Mouse (Mus musculus): ENCODE data around the gene Crebrf.

The Crebrf gene

DNA sequence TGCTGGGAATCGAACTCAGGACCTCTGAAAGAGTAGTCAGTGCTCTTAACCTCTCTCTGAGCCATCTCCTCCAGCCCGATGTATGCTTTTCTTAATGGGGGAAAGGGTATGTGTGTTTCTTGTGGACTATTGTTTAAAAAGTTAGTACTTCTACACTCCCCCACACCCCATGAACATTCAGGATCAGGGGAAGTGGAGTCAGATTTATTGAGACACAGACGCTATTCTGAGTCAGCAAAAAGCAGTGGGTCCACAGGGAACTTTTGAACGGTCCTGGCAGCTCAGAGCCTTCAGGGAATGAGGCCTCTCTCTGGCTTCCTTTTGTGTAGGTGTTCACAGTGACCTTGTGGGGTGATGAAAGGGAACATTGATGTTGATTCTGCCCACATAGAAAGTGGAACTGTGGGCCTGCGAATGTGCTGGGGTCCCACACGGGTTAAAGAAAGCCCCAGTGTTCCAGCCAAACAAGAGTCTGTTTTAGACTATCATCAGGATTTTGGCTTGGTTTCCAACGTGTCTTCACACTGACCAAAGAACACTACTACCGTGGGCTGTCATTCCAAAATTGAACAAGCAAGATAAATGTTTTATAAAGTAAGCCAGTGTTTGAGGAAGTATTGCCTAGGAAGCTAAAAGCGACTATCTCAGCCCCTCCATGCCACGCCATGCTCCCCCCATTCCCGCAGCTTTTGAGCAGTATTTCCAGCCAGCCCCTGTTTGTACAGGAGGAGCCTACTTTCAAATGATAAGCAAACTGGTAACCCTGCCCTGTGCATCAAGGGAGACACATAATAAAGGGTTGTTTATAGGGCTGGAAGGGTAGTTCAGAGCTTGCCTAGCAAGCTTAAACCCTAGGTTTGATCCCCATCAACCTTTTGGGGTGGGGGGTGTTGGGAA is 9.7 kb upstream of the Crebrf start:
- in situ Hi-C loops (cut with MseI, MboI) = no loop called here

DNA sequence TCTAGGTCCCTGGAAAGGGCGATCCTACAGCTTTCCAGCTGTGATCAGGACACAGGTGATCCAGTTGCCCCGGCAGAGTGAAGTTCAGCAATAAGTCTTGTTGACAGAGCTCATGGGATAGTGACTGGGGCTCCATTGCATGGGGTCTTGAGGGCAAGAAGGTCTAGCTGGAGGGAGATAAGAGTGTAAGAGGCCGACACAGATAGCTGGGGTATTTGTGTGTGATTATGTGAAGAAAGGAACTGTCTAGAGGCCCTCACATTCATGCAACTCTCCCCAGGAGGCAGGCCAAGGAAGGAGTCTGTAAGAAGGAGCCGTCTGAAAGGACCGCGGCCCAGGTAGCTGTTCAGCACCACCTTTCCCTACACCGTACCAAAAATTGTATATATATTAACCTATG is 8.4 kb upstream of the Crebrf start:
- in situ Hi-C loops (cut with MseI, MboI) = no loop called here

DNA sequence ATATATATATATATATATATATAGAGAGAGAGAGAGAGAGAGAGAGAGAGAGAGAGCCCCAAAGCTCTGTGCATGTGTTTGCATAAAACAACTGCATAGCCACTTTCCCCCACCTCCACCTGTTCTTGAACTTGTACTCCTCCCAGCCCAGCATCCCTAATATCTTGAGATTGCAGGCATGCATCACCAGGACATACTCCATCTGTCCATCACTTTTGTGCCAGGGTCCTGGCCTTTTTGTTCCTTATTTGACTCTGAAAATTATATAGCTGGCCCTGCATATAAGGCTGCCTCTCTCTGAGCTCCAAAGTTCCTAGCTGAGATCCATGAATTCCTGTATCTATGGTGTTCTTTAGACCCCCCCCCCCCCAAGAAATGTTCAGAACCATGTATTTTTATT is 7.0 kb upstream of the Crebrf start:
- in situ Hi-C loops (cut with MseI, MboI) = no loop called here

DNA sequence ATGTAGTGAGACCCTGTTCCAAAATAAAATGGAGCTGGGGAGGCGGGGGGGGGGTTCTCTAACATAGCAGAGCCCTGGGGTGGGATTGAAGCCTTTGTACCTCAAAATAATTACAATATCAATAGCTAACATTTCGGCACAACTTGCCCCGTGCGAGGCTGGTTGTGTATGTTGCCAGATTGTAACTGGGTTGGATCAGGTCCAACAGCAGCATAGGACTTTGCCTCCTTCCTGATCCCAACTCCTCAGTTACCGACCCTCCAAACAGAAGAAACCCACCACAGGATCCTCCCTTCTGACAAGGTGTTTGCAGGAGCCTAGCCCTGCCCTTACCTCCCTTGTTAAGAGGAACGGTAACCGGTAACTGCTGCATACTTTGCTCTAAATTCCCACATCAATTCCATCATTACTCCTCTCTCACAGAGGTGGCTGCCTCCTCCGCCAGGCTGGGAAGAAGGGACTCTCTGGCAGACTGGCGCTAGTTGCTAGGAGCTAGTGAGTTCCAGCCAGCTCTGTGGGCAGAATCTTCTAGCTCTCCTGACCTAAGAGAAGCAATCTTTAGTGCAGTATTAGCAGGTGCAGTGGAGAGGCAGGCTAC is 6.4 kb upstream of the Crebrf start:
- in situ Hi-C loops (cut with MseI, MboI) = no loop called here

DNA sequence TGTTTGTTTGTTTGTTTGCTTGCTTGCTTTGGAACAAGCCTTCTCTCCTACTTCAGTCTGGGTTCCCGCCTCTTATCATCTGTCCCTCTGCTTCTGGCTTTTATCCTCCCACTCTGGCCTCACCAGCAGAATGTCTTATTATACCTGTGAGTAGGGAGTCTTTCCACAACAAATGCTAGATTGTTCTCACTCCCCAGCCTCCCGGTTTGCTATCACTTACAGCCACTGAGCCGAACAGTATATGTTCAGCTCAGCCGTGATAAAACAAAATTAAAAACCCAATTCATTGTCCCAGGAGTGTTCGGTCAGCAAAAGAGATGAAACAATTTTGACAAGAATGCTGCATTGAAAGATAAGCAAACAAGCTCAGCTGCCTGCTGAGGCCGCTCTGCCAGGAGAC is 5.4 kb upstream of the Crebrf start:
- in situ Hi-C loops (cut with MseI, MboI) = no loop called here

DNA sequence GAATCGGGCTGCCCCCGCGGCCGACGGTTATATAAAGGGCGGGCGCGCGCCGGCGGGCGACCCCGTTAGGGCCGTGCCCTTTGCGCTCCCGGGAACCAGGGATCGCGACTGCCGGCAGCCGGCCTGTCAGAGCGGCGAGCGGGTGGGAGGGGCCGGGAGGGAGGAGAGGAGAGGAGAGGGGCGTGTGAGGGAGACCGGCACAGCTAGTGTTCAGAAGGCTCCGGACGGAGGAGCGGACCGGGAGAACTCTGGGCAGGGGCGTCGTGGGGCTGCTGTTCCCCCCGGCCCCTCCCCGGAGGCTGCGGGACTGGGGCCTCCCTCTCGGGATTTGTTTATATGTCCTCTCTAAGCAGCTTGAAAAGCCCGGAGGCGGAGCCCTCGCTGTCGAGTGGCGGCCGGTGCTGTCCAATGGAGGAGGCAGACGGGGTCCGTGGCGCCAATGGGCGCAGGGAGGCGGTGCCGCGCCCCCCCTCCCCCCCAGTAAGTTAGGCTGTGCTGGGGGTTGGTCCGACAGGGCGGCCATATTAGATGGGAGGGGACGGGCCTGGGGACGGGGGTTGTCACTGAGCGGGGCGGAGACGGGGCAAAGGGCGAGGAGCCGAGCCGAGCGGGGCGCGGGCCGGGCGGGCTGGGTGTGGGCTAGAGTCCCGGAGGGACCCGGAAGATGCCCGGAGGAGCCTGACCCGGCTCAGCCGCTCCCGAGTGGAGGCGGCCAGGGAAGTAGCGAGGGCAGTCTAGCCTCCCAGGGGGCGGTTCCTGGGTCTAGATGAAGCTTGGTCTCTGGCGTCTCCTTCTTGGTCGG is 667 bp downstream of the Crebrf start:
- in situ Hi-C loops (cut with MseI, MboI) = no loop called here

DNA sequence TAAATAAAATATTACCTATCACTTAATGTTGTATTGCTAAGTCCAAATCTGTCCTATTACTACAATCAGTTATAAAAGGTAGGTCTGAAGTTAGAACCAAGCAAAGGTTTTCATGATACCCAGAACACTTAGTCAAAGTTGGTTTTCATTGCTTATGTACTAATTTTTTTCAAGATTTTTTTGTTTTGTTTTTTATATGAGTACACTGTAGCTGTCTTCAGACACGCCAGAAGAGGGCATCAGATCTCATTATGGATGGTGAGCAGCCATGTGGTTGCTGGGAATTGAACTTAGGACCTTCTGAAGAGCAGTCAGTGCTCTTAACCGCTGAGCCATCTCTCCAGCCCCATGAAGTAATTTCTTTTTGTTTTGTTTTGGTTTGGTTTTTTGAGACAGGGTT is 2.4 kb downstream of the Crebrf start:
- in situ Hi-C loops (cut with MseI, MboI) = no loop called here

DNA sequence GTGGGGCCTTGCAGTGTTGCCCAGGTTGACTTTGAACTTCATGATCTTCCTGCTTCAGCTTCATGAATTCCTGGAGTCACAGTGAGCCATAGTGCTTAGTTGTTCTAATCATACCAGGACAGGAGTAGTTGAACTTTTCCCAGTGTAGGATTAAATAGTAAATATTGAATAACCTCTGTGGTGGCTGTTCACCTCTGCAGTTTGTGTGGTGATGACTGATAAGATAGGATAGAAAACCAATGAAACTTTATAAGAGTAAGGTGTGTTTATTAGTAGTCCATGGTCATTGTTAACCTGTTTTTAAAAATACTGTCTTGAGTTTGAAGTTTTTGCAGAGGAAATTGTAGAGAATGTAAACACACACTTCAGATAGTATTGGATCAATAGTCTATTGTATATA is 4.0 kb downstream of the Crebrf start:
- in situ Hi-C loops (cut with MseI, MboI) = no loop called here

DNA sequence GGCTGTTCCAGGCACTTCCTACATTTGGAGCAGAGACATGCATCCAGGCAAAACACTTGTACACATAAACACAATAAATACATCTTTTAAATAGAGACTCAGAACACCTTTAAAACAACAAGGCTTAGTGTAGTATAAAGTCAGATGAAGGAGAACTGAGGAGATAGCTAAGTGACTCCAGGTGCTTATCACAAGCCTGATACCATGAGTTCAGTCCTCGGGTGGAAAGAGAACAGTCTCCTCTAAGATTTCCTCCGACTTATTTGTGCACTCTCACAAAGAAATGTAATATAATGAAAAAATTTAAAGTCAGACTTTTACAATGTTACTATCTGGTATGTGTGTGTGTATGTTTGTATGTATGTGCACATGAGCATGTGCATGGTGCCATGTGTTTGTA is 6.4 kb downstream of the Crebrf start:
- in situ Hi-C loops (cut with MseI, MboI) = loop anchor here in 1 of 2 experiments (10.0 kb wide), 1 partner anchor 163 kb away; no protein-coding TSS in a partner anchor

DNA sequence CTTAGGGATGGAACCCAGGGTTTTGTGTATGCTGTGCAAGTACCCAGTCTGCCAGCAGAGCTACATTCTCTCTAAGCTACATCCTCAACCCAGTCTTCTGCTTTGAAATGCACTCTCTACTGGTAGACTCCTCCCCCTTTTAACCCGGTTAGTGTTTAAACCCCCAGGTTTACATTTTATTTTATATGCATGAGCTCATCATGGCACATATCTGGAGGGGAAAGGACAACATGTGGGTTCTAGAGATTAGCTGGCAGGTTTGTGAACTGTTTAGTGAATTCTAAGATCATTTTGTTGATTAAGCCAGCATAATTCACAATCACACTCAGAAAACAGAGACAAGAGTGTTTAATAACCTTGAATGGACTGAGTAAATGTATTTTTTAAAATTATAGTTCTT is 9.3 kb downstream of the Crebrf start:
- in situ Hi-C loops (cut with MseI, MboI) = loop anchor here in 1 of 2 experiments (10.0 kb wide), 1 partner anchor 160 kb away; no protein-coding TSS in a partner anchor

DNA sequence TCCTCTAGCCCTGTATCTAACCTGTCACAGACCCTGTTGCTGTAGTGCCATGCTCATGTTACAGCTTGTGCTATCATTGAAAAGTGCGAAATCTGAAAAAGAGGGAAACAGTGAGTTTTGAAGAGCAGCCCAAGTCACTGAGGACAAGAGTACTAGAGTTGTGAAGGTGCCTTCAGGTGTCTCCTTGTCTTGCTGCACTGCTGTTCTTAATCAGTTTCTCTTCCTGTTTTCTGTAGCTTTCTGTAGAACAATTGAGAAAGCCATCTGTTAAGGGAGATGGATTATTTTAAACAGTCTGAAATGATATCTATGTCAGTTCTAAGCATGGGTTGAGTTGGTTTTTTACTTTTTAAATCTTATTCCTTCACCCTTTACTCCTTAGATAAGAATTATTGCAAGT is 11.2 kb downstream of the Crebrf start:
- in situ Hi-C loops (cut with MseI, MboI) = loop anchor here in 1 of 2 experiments (10.0 kb wide), 1 partner anchor 158 kb away; no protein-coding TSS in a partner anchor

DNA sequence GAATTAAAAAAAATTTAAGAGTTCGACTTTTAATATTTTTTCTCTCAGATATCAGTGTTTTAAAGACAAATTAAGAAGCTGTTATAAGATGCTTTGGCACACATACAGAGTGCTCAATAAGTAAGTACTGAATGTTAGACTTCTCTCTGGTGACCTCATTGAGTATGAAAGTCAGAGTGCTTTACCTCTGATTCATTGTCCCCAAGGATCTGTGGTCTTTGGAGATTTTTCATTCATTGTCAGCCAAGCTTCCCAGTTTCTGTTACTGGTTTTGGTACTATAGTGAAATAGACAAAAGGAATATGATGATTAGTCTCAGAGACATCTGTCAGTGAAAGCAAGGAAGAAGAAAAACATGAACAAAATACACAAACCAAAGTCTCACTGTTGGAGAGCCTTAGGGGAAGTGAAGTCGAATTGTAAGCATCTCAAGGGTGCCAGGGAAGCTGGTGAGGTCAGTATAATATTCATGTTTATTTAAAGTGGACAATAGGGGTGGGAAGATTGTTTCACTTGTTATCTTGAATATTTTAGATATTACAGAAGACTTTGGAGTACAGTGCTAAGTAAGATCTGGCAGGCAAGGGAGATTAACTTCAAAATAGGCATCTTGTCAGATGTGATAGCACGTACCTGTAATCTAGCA is 11.8 kb downstream of the Crebrf start:
- in situ Hi-C loops (cut with MseI, MboI) = loop anchor here in 1 of 2 experiments (10.0 kb wide), 1 partner anchor 158 kb away; no protein-coding TSS in a partner anchor

DNA sequence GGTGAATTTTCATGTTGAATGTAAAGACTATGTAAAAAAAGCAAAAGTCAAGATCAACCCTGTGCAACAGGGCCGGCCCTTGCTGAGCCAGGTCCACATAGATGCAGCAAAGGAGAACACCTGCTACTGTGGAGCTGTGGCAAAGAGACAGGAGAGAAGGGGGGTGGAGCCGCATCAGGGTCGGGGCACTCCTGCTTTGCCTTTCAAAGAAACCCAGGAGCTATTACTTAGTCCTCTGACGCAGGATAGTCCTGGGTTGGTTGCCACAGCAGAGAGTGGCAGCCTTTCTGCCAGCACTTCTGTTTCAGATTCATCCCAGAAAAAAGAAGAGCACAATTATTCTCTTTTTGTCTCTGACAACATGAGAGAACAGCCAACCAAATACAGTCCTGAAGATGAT is 27.1 kb downstream of the Crebrf start:
- in situ Hi-C loops (cut with MseI, MboI) = no loop called here

DNA sequence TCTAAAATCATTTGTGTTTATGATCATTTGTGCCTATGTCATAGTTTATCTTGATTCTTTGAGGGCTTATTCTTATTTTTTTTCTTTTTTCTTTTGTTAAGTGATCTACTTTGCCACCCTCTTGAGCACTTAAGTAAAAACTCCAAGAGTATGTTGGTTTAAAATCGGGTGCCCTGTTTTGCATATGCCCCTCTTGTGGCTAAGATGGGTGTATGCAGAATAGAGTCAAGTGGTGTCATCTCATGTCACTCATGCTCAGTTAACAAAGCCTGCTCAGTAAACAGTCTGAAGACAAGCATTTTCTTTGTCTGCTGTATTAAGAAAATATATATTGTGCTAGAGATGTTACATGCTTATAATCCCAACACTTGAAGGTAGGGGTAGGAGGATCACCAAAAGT is 27.8 kb downstream of the Crebrf start:
- in situ Hi-C loops (cut with MseI, MboI) = no loop called here

DNA sequence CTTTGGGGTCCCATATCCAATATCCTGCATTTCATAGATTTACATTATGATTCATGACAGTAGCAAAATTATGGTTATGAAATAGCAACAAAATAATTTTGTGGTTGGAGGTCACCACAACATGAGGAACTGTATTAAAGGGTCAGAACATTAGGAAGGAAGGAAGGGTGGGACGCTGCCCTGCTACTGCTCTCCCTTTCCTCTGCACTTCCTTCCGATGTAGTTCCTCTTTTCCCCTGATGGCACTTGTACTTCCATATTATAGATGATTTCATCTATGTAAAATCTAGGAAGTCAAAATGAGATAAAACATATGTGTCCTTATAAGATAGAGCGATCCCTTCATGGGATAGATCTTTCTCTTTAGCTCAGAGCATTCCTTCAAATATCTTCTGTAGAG is 34.5 kb downstream of the Crebrf start:
- in situ Hi-C loops (cut with MseI, MboI) = no loop called here

DNA sequence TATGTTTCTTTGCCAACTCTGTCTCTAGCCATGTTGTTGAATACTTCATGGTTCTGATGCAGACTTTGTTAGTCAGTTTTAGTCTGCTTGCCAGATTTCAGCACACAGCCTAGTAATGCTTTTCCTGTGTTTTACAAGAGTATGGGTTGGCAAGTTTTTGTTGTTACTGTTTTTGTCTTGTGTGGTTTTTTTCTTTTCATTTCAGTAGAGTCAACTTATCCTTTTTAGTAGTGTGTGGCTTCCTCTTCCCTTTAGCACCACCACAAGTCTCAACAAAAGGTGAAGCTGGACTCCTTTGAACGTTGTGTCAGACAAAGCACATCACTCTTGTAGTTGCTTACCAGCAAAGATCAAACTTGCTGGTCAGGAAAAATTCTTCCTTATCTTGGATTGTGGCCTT is 36.8 kb downstream of the Crebrf start:
- in situ Hi-C loops (cut with MseI, MboI) = no loop called here

DNA sequence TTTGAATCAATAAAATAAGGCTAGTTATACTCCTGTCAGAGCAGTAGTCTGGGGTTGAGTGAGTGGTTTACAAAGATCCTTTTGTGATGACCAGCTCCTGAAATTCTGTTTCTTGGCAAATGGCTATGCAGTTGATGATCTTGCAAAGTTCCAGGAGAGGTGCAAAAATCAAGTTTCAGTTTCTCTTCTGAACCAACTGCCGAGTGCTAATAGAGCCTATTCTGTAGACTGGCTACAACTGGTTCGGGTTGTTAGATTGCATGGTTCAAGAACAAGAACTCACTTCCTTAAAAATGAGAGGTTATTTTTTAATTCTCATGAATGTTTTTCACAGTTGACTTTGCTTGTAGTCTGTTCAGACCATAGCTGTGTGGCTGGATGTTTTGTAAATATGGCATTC is 38.0 kb downstream of the Crebrf start:
- in situ Hi-C loops (cut with MseI, MboI) = no loop called here

DNA sequence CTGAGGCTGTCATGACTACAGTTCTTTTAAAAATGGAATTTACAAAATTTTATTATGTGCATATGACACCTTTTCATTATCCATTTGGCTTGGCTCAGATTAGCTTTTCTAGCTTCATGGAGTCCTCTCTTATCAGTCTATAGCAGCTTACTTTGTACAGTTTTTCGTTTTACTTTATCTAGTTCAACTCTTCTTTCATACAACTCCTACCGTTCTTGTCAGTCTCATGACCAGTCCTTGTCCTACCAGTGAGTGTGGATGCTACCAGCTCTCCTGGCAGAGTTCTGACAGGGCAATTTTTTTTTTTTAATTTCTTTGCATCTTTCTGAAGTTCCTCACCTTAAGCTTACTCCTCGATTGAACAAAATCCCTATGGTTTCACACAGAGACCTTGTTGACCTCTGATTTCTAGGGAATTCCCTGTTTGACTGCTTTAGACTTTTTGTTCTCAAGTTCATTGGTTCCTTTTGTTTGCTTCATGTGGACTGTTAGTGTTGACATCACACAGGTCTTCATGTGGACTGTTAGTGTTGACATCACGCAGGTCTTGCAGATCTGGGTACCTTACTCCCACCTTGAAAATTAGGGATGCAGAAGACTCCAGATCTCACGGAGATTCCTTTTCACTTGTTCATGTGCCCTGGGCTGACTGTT is 51.8 kb downstream of the Crebrf start:
- in situ Hi-C loops (cut with MseI, MboI) = no loop called here

DNA sequence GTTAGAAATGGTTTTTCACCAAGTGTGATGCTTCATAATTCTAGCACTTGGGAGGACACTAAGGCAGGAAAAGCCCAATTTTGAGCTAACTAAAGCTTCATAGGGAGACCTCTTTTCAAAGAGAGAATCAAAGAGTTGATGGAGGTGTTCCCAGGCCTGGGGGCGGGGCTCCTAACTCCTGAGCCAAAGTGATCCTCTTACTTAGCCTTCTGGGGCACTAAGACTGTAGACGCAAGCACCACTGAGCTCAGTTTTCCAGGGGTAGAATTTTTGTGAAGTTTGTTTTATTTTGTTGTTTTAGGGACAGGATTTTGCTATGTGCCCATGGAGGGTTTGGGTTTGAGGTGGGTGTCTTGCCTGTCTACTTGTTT is 52.3 kb downstream of the Crebrf start:
- in situ Hi-C loops (cut with MseI, MboI) = no loop called here

DNA sequence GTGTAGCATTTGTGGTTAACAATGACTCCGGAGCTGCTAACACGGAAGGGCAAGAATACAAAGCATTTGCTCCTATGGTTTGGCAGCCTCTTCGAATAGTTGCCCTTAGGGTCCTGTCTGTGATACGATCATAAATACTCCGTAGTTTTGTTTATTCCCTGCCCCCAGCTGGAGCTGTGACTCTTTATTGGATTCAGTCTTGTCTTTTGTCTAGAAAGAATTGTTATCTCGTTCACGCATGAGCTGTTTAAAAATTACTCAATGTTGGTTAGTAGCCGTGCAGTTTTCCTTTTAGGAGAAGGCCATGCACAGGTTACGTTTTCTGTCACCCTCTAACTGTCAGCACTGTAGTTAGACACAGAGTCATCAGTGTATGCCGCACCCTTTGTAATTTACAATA is 60.8 kb downstream of the Crebrf start:
- in situ Hi-C loops (cut with MseI, MboI) = no loop called here

DNA sequence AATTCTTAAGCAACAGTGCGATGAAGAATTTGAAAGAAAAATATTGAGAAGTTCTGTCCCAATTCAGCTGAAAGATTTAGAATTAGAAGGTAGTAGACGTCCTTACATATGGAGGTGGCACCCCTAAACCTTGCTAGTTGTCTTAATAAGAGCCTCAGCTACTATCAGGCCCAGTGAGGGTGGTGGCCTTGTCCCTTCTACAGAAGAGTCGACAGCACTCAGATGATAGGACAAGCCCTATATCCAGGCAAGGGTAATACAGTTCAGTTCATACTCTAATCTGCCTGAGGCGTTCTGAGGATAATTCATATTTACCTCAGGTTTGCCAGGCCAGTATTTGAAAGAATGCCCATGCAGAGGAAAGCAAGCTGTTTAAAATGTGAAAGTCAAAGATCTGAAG is 62.6 kb downstream of the Crebrf start:
- in situ Hi-C loops (cut with MseI, MboI) = no loop called here
